Mouse (Mus musculus) cerebellum, adult (tissue): ENCODE results near the gene Appbp2.
"Not testable (repeated sequence)": the region's sequence is repeated elsewhere in the genome, so short reads cannot be mapped to it uniquely, and the experiment has no call there.

ENCODE experiments used
- ATAC-seq: cut with Nextera tagmentation; 2 replicates; pipeline ENCODE4 v1.9.2; 2017; ENCODE audit warnings: mild to moderate bottlenecking, moderate library complexity, mixed read lengths; ENCODE audit not compliant: insufficient number of reproducible peaks, low FRiP score, low TSS enrichment

Gene Appbp2

GRCm38 (mm10) chr11:85170058-85170740, 64.7 kb downstream of the Appbp2 start, which contains the start of gene 1700125H20Rik:
1700125H20Rik (plus strand) TSS chr11:85170404.
- peak; percentile 75; the same call in 1 of the 2 replicates for ATAC-seq

- no peak for ATAC-seq
Observed at GRCm38 (mm10) chr11:85167503-85167902, 67.4 kb downstream of the Appbp2 start.

GRCm38 (mm10) chr11:85164371-85164770, 70.6 kb downstream of the Appbp2 start:
- no peak for ATAC-seq

- ATAC-seq = not testable (repeated sequence)
Observed at GRCm38 (mm10) chr11:85163014-85163413, 71.9 kb downstream of the Appbp2 start.

GRCm38 (mm10) chr11:85157301-85157700, 77.6 kb downstream of the Appbp2 start:
- ATAC-seq = no peak

GRCm38 (mm10) chr11:85152256-85152930, 82.5 kb downstream of the Appbp2 start:
- no peak for ATAC-seq

GRCm38 (mm10) chr11:85139581-85140540, 95.1 kb downstream of the Appbp2 start, which contains the start of gene Usp32:
Usp32 (minus strand) TSS chr11:85140161.
- ATAC-seq = peak; percentile 96

- no peak for ATAC-seq
Observed at GRCm38 (mm10) chr11:85138776-85139474, 96.0 kb downstream of the Appbp2 start.
